Mouse (Mus musculus): Measurements from ENCODE around the gene Sh2b3. TPM values are rescaled to one million over a fixed set of nuclear protein-coding genes. Genes with fewer than 3 reads are reported as not detected.

The Sh2b3 gene
- 12.3 and 23.1 TPM in 2 replicates for polyA plus RNA-seq (2012; rRNA removed)

DNA sequence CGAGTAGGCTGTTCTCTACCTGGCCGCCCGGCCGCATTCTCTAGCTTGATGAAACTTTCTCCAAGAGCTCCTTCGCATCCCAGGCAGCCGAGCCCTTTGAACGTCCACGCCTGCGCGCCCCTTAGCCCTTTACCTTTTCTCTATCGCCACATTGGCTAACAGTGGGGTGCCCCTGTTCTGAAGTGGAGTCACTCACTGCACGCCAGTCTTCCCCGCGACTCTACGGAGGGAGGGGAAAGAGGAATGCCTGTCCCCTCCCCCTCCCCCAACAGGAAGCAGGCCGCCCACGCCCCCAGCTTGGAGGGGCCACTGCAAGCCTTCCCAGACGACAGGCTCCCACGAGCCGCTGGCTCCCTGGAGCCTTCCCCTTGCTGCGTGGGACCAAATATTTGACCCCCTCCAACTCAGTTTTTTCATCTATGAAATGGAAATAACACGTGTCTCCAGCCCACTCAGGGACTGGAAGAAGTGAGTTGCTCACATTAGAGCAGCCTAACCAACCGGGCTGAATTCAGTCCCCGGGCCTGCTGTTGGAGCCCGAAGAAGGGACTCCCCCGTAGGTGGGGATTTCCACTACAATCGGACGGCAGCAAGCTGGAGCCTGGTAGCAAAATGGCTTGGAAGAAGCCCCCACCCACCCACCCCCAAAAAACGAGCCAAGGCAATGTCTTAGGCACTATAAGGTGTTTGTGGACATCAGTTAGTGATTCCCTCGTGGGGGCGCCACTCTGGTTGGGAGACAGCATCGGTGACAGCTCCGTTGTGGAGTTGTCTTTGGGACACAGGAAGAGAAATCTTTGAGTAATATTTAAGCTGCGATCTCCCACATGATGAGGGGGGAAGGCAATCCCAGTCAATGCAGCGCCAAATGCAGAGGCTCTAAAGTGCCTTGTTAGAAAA lies at the start of gene Sh2b3:
Gene Sh2b3, minus strand, starts transcription at position 206 of the 900 bp plus-strand sequence.

DNA sequence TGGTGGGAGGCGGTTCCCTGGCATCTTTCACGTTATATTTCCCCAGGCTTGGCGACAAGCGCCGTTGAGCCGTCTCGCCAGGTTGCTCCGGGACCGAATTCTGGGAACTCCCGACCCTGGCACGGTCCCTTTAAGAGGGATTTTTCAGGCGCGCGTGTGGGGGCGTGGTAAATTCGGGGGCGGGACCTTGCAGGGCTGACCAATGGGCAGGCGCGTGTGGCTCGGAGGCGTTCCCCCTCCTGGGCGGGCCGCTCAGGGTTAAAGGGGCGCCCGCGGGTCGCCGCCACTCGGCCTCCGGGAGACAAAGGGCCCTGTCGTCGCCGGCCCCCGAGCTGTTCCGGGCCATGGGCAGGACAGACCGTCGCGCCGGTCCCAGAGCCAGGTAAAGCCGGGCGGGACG lies 11.3 kb upstream of the Sh2b3 start, which contains the start of gene Pheta1:
Gene Pheta1, plus strand, starts transcription at position 242 of the 400 bp plus-strand sequence.

Other genes with a start within 250 kb of the Sh2b3 start
- gene Aldh2, start 243.8 kb downstream of the Sh2b3 start, polyA plus RNA-seq (2012; rRNA removed), result 326 and 343 TPM in 2 replicates
- gene Acad12, start 218.7 kb downstream of the Sh2b3 start, polyA plus RNA-seq (2012; rRNA removed), result 2.2 and 2.5 TPM in 2 replicates
- 2.0 and 2.2 TPM in 2 replicates for gene Acad10, start 177.1 kb downstream of the Sh2b3 start, polyA plus RNA-seq (2012; rRNA removed)
- gene Brap, start 177.1 kb downstream of the Sh2b3 start, polyA plus RNA-seq (2012; rRNA removed), result 9.2 and 10.1 TPM in 2 replicates
- 62.7 and 68.1 TPM in 2 replicates for gene Atxn2, start 126.3 kb downstream of the Sh2b3 start, polyA plus RNA-seq (2012; rRNA removed)
- gene Pheta1, start 11.3 kb upstream of the Sh2b3 start, polyA plus RNA-seq (2012; rRNA removed), result 64.6 and 83.4 TPM in 2 replicates
- gene Cux2, start 212.5 kb upstream of the Sh2b3 start, polyA plus RNA-seq (2012; rRNA removed), result 1.5 and 2.2 TPM in 2 replicates